Mouse (Mus musculus) E14TG2a.4 (cell line): Measurements from ENCODE around the gene Scn4b.

ENCODE experiments used
- CTCF ChIP-seq: conservative IDR thresholded peaks from 2 replicates; pipeline ENCODE4 v1.5.1; 2014; ENCODE audit warnings: low read length
- NANOG ChIP-seq: IDR thresholded peaks from 2 replicates; pipeline ENCODE4 v1.6.1; 2014; ENCODE audit warnings: borderline replicate concordance, low read length, mixed read lengths

DNA sequence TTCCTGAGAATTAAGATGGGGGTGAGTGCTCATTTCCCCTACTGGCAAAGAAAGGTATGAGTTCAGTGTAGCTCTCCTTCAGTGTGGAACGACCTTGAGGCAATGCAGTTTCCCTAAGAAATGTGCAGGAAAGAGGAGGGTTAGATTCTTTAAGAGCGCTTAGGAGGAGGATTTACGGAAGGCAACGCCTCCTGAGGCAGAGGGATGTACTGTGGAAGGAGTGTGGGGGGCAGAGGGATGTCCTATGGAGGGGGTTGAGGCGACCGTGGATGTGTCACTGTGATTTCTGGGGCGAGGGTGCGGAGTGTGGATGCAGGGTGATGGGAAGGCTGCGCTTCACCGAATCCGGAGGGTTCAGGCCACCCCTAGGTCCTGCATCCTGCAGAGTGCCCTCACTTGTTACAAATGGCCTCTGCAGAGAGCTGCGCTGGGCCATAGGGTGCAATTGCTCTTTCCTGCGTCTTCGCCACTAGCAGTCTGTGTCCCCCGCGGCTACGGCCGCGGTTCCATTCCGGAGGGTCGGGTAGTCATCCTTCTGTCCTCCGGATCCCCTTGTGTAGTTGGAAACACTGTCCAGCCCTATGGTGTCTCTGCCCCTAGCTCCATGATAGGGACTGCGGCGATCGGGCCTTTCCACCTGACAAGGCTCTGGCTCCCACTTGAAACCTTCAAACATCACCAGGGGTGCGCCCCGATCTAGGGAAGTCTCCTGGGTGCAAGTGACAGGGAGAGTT is 7.5 kb downstream of the Scn4b start:
- peak; percentile 31 for TF ChIP-seq CTCF
- no peak for TF ChIP-seq NANOG
